Mouse (Mus musculus): Measurements from ENCODE around the gene Abca6. TPM values are rescaled to one million over a fixed set of nuclear protein-coding genes. Genes with fewer than 3 reads are reported as not detected.

Gene Abca6
- polyA plus RNA-seq (2015; fragmentation: Nextera tagmentation; extraction: Ambion mirVana): 0.46 and 0.54 TPM in 2 replicates

DNA sequence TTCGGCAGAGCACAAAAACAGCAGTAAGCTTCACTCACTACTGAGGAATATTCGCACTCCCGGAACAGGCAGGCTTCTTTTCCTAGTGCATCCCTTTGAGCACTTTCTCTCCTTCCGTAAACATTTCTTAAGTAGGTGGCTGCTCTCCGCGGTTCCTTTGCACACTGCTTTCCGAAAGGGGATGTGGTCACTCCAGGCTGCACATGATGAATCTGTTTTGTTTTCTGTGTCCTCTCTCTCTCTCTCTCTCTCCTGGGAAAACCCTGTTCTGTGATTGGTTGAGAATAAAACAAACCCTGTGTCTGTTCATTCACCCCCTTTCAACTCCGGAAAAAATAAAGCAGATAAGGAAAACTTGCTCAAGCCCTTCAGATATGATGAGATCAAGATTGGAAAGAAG lies at the start of gene Abca6:
TSS of gene Abca6 (minus strand) at position 243 of the 400 bp plus-strand sequence.
- 11% methylated on average over 8 of the region's 8 CpGs for WGBS
- Histone ChIP-seq H3K9me3 (no peaks in the 10 kb centered on the region), H3K36me3 (no peaks in the 10 kb centered on the region), H3K9ac (peak within 1 kb of the TSS; percentile 10; the same call in 1 of the 2 replicates), H3K4me2 (replicated peaks) (peak within 1 kb of the TSS; percentile 48), H3K4me3 (replicated peaks) (peak within 1 kb of the TSS; percentile 10; the same call in 1 of the 2 replicates), H3K27me3 (replicated peaks) (no peaks in the 10 kb centered on the region), H3K27ac (no peak within 1 kb of the TSS), H3K4me1 (replicated peaks) (no peaks in the 10 kb centered on the region)
- no peak for ATAC-seq

DNA sequence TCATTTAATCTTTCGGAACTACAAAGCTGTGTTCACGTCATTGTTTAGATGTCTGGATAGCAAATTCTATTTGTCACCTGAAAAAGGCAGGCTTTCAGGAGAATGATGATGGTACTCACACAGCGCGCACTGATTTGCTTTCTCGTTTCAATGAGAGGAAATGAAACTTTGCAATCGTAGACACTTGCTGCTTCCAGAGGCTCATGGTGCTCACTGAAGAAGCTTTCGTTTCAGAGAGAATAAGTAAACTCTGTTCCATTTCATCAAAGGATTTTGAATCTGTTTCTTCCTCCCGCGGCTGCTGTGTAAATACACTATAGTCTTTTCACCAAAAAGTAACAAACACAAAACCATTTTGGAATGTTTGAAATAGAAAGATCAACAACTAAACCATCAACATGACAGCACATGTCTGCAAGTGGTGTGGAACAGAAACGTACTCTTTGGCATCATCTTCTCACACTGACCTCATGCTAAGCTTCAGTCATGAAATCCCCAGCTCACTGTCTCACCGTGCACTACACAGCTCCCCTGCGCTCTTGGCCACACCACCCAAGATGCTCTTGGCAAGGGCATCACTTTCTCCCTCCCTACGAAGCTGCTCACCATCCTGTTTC lies 46.4 kb upstream of the Abca6 start:
- Histone ChIP-seq H3K27me3 (replicated peaks) (no peaks in the 10 kb centered on the region), H3K4me3 (replicated peaks) (no peak overlapping the region), H3K4me1 (replicated peaks) (no peaks in the 10 kb centered on the region), H3K4me2 (replicated peaks) (no peak overlapping the region), H3K9me3 (no peaks in the 10 kb centered on the region), H3K9ac (no peak overlapping the region), H3K36me3 (no peaks in the 10 kb centered on the region), H3K27ac (no peak overlapping the region)
- 79% methylated on average over 13 of the region's 13 CpGs for WGBS
- ATAC-seq: no peak

DNA sequence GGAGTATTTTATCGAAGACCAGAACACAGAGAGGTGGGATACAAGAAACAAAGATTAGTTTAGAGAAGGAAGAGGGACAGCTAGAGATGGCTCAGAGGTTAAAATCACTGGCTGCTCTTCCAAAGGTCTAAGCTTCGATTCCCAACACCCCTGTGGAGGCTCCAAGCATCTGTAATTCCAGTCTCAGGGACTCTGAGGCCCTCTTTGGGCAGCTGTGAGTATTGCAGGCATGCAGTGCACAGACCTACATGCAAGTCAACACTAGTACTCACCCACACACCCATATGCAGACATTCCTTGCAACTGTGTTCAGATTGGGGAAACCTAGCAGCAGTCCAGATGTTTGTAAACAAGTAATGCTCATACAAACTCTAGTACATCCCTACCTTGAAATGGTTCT lies 39.0 kb upstream of the Abca6 start:
- Histone ChIP-seq H3K27ac (no peak overlapping the region), H3K4me2 (replicated peaks) (no peak overlapping the region), H3K27me3 (replicated peaks) (no peaks in the 10 kb centered on the region), H3K9me3 (no peaks in the 10 kb centered on the region), H3K36me3 (no peaks in the 10 kb centered on the region), H3K4me3 (replicated peaks) (no peak overlapping the region), H3K4me1 (replicated peaks) (no peaks in the 10 kb centered on the region), H3K9ac (no peak overlapping the region)
- WGBS: 70% methylated on average over 2 of the region's 2 CpGs
- ATAC-seq: no peak

DNA sequence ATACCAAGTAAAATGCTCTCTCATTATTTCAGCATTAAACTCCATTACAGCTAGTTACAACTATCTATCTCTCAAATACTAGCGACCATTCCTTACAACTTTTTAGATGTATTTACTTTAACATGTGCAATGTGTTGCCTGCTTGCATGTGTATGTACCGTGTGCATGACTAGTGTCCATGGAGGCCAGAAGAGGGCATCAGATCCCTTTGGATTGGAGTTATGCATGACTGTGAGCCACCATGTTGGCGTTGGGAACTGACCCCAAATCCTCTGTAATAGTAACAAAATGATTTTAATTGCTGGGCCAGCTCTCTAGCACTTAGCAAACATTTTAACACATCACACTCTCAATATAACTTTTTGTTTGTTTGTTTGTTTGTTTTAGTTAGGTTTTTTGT lies 36.8 kb upstream of the Abca6 start:
- H3K27me3 ChIP-seq (replicated peaks): no peaks in the 10 kb centered on the region
- 85% methylated on average over 3 of the region's 3 CpGs for WGBS
- no peak overlapping the region for H3K4me3 ChIP-seq (replicated peaks)
- H3K4me1 ChIP-seq (replicated peaks): no peaks in the 10 kb centered on the region
- no peak overlapping the region for H3K9ac ChIP-seq
- ATAC-seq: no peak
- no peaks in the 10 kb centered on the region for H3K36me3 ChIP-seq
- no peak overlapping the region for H3K27ac ChIP-seq
- H3K9me3 ChIP-seq: no peaks in the 10 kb centered on the region
- no peak overlapping the region for H3K4me2 ChIP-seq (replicated peaks)

DNA sequence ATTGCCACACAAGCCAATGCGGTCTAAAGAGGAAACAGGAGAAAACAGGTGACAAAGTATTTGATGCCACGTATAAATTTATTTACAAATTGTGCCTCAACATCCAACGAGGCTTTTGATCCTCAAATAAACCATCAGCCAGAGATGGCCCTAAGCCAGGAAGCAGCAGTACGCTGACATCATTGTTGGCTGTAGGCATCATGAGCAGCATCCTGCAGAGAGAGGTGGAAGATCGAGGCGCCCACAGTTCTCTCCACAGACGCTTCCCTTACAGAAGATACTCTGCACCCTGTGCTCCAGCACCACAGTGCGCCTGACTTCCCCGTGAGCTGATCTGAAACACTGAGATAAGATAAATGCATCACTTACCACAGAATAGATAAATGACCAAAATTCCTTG lies 36.1 kb upstream of the Abca6 start:
- 67% methylated on average over 9 of the region's 9 CpGs for WGBS
- no peak for ATAC-seq

DNA sequence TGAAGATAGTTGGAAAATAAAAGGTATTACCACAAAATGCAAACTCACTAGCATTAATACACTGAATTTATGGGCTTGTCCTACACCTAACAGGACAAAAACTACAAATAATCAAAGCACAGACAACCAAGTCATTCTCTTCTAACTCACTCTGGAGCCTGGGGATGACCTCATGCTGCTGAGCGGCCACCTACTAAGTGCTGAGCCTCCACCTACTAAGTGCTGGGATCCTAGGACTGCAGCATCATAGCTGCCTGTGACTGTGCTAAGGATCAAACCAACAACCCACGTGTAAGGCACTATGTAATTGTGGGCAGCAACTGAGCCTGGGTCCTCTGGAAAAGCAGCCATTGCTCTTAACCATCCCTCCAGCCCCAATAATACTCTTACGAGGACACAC lies 34.8 kb upstream of the Abca6 start:
- ATAC-seq: no peak
- no peaks in the 10 kb centered on the region for H3K9me3 ChIP-seq
- WGBS: 79% methylated on average over 3 of the region's 3 CpGs
- H3K36me3 ChIP-seq: no peaks in the 10 kb centered on the region
- H3K4me2 ChIP-seq (replicated peaks): no peak overlapping the region
- no peak overlapping the region for H3K4me3 ChIP-seq (replicated peaks)
- no peak overlapping the region for H3K9ac ChIP-seq
- no peaks in the 10 kb centered on the region for H3K4me1 ChIP-seq (replicated peaks)
- H3K27ac ChIP-seq: no peak overlapping the region
- no peaks in the 10 kb centered on the region for H3K27me3 ChIP-seq (replicated peaks)

More for the DNA sequence above, 36.1 kb upstream of the Abca6 start:
- no peaks in the 10 kb centered on the region for H3K27me3 ChIP-seq (replicated peaks)
- no peak overlapping the region for H3K9ac ChIP-seq
- no peak overlapping the region for H3K4me2 ChIP-seq (replicated peaks)
- H3K27ac ChIP-seq: no peak overlapping the region
- H3K4me1 ChIP-seq (replicated peaks): no peaks in the 10 kb centered on the region
- no peaks in the 10 kb centered on the region for H3K36me3 ChIP-seq
- no peak overlapping the region for H3K4me3 ChIP-seq (replicated peaks)
- no peaks in the 10 kb centered on the region for H3K9me3 ChIP-seq

DNA sequence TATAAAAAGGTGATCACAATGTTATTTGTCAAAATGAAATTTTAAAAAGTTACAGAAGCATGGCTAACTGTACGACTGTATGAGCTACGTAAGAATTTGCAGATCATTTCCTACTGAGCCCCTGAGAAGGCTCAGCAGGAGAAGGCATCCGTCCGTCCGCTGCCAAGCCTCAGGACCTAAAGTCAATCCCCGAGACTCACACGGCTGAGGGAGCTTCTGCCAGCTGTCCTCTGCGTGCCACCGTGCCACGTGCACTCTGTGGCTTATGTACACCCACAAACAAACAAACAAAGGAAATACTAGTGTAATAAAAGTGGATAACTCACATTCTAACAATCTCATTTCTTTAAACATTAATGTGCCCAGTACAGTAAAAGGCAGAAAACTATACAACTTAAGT lies 33.3 kb upstream of the Abca6 start:
- Histone ChIP-seq H3K36me3 (no peaks in the 10 kb centered on the region), H3K9ac (no peak overlapping the region), H3K4me1 (replicated peaks) (no peaks in the 10 kb centered on the region), H3K4me3 (replicated peaks) (no peak overlapping the region), H3K9me3 (no peaks in the 10 kb centered on the region), H3K4me2 (replicated peaks) (no peak overlapping the region), H3K27ac (no peak overlapping the region), H3K27me3 (replicated peaks) (no peaks in the 10 kb centered on the region)
- WGBS: 78% methylated on average over 10 of the region's 10 CpGs
- ATAC-seq: no peak

DNA sequence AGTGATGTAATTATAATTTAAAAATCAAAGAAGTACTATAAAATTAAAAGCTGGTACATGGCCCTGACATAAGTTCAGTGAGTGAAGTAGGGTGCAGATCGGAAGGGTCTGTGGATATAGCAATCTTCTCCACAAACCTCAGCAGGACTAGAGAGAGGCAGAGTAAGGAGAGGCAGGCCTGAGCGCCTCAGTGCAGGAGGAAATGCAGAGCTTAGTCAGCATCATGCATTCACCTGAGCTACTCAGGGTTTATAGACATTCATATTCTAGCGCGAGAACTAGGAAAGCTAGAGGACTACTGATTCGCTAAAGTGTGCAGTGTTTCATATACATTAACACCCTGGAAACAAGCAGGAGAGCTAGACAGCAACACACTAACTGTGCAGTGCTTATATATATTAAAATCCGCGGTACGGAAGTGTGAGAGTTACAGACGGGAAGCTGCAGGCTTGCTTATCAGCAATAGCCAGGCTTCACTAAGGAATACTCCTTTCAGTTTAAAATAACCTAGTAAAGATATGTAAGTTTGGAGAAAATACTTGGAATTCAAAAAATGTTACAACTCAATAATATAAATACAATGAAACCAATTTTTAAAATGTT lies 32.7 kb upstream of the Abca6 start:
- ATAC-seq: no peak
- Histone ChIP-seq H3K9me3 (no peaks in the 10 kb centered on the region), H3K4me3 (replicated peaks) (no peak overlapping the region), H3K4me1 (replicated peaks) (no peaks in the 10 kb centered on the region), H3K36me3 (no peaks in the 10 kb centered on the region), H3K9ac (no peak overlapping the region), H3K27ac (no peak overlapping the region), H3K4me2 (replicated peaks) (no peak overlapping the region), H3K27me3 (replicated peaks) (no peaks in the 10 kb centered on the region)
- WGBS: 80% methylated on average over 9 of the region's 9 CpGs

DNA sequence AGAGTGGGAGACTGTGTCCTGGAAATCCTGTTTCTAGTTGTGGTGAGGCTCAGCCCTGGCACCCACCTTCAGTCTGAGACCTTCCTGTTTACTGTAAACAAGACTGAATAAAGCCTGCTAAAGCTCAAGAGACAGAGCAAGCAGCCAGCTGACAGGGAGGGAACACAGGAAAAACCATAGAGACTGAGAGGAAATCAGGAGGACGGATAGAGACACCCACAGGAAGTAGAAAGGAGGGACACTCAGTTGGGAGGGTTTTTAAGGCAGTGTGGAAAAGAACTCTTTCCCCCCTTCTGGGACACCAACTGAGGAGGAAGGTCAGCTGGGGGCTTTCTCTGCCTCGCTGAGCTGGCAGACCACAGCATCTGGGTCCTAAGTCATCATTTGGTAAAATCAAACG lies 23.2 kb upstream of the Abca6 start:
- WGBS: 55% methylated on average over 3 of the region's 3 CpGs
- H3K4me2 ChIP-seq (replicated peaks): no peak overlapping the region; the same call in 1 of the 2 replicates
- H3K4me1 ChIP-seq (replicated peaks): no peaks in the 10 kb centered on the region
- no peak overlapping the region for H3K9ac ChIP-seq
- H3K4me3 ChIP-seq (replicated peaks): no peak overlapping the region
- no peaks in the 10 kb centered on the region for H3K27me3 ChIP-seq (replicated peaks)
- H3K36me3 ChIP-seq: no peaks in the 10 kb centered on the region
- no peaks in the 10 kb centered on the region for H3K9me3 ChIP-seq
- no peak overlapping the region for H3K27ac ChIP-seq
- no peak for ATAC-seq

DNA sequence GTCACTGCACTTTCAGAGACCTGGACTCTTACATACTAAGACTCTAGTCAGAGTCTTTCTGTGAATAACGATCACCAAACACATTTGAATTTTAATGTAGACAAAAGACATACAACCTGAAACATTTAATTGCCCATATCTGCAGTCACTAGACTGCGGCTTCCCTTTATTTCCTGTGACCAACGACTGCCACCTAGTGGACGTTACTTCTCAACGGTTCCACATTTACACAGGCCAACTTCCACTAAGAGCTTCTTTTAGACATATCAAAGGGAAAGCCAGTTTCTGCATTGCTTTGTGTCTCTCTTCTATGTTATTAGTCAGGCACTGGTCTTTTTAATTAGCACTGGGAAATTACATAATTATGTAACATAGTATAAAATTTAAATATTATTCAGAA lies 20.2 kb upstream of the Abca6 start:
- Histone ChIP-seq H3K4me3 (replicated peaks) (no peak overlapping the region), H3K9me3 (no peaks in the 10 kb centered on the region), H3K27ac (no peak overlapping the region), H3K4me2 (replicated peaks) (no peak overlapping the region), H3K9ac (no peak overlapping the region), H3K4me1 (replicated peaks) (no peaks in the 10 kb centered on the region), H3K27me3 (replicated peaks) (no peaks in the 10 kb centered on the region), H3K36me3 (no peaks in the 10 kb centered on the region)
- 4% methylated on average over 5 of the region's 5 CpGs for WGBS
- ATAC-seq: peak; percentile 62; the same call in 1 of the 2 replicates

DNA sequence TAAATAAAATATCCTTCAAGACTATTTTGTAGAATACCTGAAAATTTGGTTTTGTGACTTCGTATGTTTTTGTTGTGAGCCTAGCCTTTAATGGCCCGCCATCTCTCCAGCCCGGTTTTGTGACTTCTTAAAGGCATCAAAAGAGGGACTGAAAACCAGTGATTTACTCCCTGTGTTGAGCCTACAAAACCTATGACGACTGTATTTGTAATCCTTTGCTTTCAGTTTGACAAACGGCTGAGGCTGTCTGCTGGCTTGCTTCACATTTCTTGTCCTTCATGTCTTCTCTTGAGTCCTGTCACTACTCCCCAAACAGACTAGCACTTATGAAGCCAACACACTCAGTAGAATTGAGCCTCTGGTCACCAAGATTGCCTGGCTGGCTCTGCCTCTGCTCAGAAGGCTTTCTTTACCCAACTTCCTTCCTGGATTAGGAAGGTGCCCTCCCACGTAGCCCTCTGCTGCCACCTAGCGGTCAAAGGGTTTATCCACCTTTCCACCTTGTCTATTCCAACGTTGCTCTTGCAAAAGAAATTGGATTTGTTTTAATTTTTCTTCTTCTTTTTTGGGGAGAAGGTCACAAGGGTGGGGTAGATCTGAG lies 16.8 kb upstream of the Abca6 start:
- Histone ChIP-seq H3K4me3 (replicated peaks) (no peak overlapping the region), H3K4me2 (replicated peaks) (peak overlapping the region; percentile 26; the same call in 1 of the 2 replicates), H3K9me3 (no peaks in the 10 kb centered on the region), H3K36me3 (no peaks in the 10 kb centered on the region), H3K27me3 (replicated peaks) (no peaks in the 10 kb centered on the region), H3K27ac (no peak overlapping the region), H3K9ac (no peak overlapping the region), H3K4me1 (replicated peaks) (no peaks in the 10 kb centered on the region)
- 35% methylated on average over 8 of the region's 8 CpGs for WGBS
- peak; percentile 78 for ATAC-seq

DNA sequence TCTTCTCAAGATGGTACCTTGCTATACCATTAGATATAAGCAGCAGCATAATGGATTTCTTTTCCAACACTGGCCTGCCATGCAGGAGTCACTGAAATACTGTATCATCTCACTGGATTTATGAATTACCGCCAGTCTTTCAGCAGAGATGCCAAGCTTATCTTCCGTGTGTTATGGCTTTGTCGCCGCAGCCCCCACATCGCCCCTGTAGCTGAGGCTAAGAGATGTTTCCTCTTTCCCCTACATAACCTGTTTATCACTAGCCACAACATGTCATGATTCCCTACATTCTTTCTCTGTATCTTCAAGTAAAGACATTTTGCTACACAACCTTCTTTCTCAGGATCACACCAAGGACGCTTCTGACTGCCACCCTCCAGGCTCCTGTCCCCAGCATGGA lies 15.7 kb upstream of the Abca6 start:
- Histone ChIP-seq H3K4me3 (replicated peaks) (no peak overlapping the region), H3K4me2 (replicated peaks) (no peak overlapping the region), H3K9me3 (no peaks in the 10 kb centered on the region), H3K4me1 (replicated peaks) (no peaks in the 10 kb centered on the region), H3K36me3 (no peaks in the 10 kb centered on the region), H3K9ac (no peak overlapping the region), H3K27me3 (replicated peaks) (no peaks in the 10 kb centered on the region), H3K27ac (no peak overlapping the region)
- ATAC-seq: no peak
- WGBS: 88% methylated on average over 6 of the region's 6 CpGs

DNA sequence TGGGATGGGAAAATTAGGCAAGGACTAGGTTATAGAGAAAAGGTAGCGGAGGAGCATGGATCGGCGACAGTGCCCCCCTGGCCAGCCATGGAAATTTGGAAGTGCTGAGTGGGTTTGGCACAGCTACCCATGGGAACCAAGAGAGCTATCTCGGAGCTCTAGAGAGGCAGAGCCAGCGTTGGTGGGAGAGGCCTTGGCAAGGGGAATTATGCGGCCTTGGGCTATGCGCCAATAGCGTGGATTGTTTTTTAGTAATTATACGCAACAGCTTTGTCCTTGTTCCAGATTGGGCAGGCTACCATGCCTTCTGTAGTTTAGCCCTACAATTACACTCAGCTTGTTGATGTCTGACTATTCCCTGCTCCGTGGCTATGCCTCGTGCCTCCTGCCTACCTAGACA lies 15.2 kb upstream of the Abca6 start:
- no peak overlapping the region for H3K4me2 ChIP-seq (replicated peaks)
- H3K27me3 ChIP-seq (replicated peaks): no peaks in the 10 kb centered on the region
- no peak overlapping the region for H3K9ac ChIP-seq
- H3K4me1 ChIP-seq (replicated peaks): no peaks in the 10 kb centered on the region
- 85% methylated on average over 11 of the region's 11 CpGs for WGBS
- no peaks in the 10 kb centered on the region for H3K36me3 ChIP-seq
- H3K27ac ChIP-seq: no peak overlapping the region
- H3K9me3 ChIP-seq: no peaks in the 10 kb centered on the region
- ATAC-seq: no peak
- no peak overlapping the region for H3K4me3 ChIP-seq (replicated peaks)

All from intestine, embryonic 15.5 days (tissue).